Mouse (Mus musculus) neural tube, embryonic 12.5 days (tissue): Measurements from ENCODE around the gene Gpnmb. TPM values are rescaled to one million over a fixed set of nuclear protein-coding genes. Genes with fewer than 3 reads are reported as not detected.
A peak's percentile ranks its signal among the peaks of the same experiment; 100 is the strongest.

Experiments used
- ATAC-seq: fragments of 200-750 bp; cut with Nextera tagmentation; 2 replicates; pipeline ENCODE4 v1.8.0; 2017; ENCODE audit warnings: low read depth, mild to moderate bottlenecking, moderate TSS enrichment, moderate library complexity; ENCODE audit not compliant: low FRiP score
- H3K27ac ChIP-seq: fragments of 300-500 bp; sonication (generic); 2 replicates; pipeline ENCODE4 v1.5.1; 2016
- H3K27me3 ChIP-seq: fragments of 300-500 bp; sonication (generic); replicated peaks from 2 replicates; pipeline ENCODE4 v1.6.1; 2016; ENCODE audit warnings: mild to moderate bottlenecking
- H3K36me3 ChIP-seq: fragments of 300-500 bp; sonication (generic); 2 replicates; pipeline ENCODE4 v1.6.1; 2016; ENCODE audit warnings: mild to moderate bottlenecking
- H3K4me1 ChIP-seq: fragments of 300-500 bp; sonication (generic); 2 replicates; pipeline ENCODE4 v1.6.1; 2016
- H3K4me2 ChIP-seq: fragments of 300-500 bp; sonication (generic); replicated peaks from 2 replicates; pipeline ENCODE4 v1.6.1; 2016; ENCODE audit warnings: mild to moderate bottlenecking
- H3K4me3 ChIP-seq: fragments of 300-500 bp; sonication (generic); 2 replicates; pipeline ENCODE4 v1.5.1; 2016
- H3K9ac ChIP-seq: fragments of 300-500 bp; sonication (generic); 2 replicates; pipeline ENCODE4 v1.6.1; 2016; ENCODE audit warnings: mild to moderate bottlenecking
- H3K9me3 ChIP-seq: fragments of 300-500 bp; sonication (generic); 2 replicates; pipeline ENCODE4 v1.6.1; 2016; ENCODE audit warnings: mild to moderate bottlenecking
- WGBS: fragments of 180-500 bp; shearing (Covaris S2); methylation state at CpG from one replicate; pipeline ENCODE4 v1.1.7; 2016; 5-methylcytosine and 5-hydroxymethylcytosine counted together
- polyA plus RNA-seq: library from polyadenylated mRNA; unstranded; fragments of >200 nt; fragmentation: Nextera tagmentation; extraction: Ambion mirVana; gene quantifications from 2 replicates; pipeline ENCODE4 v1.2.1, GENCODE M21; 2016

The Gpnmb gene
- polyA plus RNA-seq, 1 experiment from 2014 or later = 0.95 TPM

GRCm38 (mm10) chr6:49013458-49013857 is 22.9 kb upstream of the Gpnmb start:
- ATAC-seq = no peak
- Histone ChIP-seq H3K9ac (no peak overlapping the region), H3K4me1 (no peaks in the 10 kb centered on the region), H3K4me3 (no peak overlapping the region), H3K9me3 (no peaks in the 10 kb centered on the region), H3K4me2 (no peak overlapping the region), H3K27me3 (no peaks in the 10 kb centered on the region), H3K27ac (no peak overlapping the region), H3K36me3 (no peaks in the 10 kb centered on the region)
- 88% methylated on average over 3 of the region's 3 CpGs for WGBS

DNA sequence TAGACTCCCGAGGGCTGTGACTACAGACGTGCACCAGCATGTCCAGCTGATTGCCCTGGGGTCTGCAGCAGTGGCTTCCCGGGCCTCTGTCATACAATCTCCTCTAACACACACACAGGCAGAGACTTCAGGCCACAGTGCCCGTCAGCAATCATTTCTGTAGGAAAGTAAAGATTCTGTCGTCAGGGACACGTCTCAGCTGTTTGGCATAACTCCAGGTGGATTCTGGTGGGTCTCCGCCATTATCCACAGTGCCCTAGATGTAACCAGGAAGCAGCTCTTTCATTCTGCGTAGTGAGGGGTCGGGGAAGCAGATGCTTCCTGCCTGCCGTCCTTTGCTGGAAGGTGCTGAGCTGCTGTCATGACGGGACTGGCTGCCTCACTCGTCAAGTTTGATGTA is 19.2 kb upstream of the Gpnmb start:
- WGBS = 79% methylated on average over 12 of the region's 12 CpGs
- H3K4me1 ChIP-seq = peaks cover 7% of the 10 kb centered on the region; the same call in 1 of the 2 replicates
- H3K36me3 ChIP-seq = no peaks in the 10 kb centered on the region
- no peak overlapping the region for H3K9ac ChIP-seq
- no peaks in the 10 kb centered on the region for H3K9me3 ChIP-seq
- no peak overlapping the region for H3K27ac ChIP-seq
- H3K4me3 ChIP-seq = no peak overlapping the region
- ATAC-seq = no peak
- H3K27me3 ChIP-seq = no peaks in the 10 kb centered on the region
- no peak overlapping the region for H3K4me2 ChIP-seq

DNA sequence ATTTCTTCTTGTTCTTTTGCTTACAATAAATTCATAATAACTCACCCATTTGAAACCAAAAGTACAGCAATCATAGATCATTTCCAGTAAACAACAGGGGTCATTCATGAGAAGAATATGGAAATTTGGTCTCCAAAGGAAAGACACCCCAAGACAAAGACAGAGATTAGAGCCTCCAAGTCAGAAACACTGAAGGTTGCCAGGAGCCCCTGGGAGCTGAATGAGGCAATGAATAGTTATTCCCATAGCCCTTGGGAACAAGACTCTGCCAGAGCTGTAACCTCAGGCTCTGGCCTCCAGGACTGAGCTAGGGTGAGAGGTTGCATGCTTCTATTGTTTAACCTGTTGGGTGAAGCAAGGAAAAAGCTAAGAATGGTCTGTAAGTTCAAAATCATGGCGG is 17.0 kb upstream of the Gpnmb start:
- Histone ChIP-seq H3K27ac (no peak overlapping the region), H3K27me3 (no peaks in the 10 kb centered on the region), H3K4me1 (peaks cover 7% of the 10 kb centered on the region; the same call in 1 of the 2 replicates), H3K4me2 (no peak overlapping the region), H3K4me3 (no peak overlapping the region), H3K9ac (no peak overlapping the region), H3K36me3 (no peaks in the 10 kb centered on the region), H3K9me3 (no peaks in the 10 kb centered on the region)
- ATAC-seq = no peak
- WGBS = 87% methylated on average over 1 of the region's 1 CpGs

GRCm38 (mm10) chr6:49021141-49022012 is 15.0 kb upstream of the Gpnmb start:
- no peak overlapping the region for H3K27ac ChIP-seq
- H3K36me3 ChIP-seq = no peaks in the 10 kb centered on the region
- peaks cover 7% of the 10 kb centered on the region; the same call in 1 of the 2 replicates for H3K4me1 ChIP-seq
- H3K4me2 ChIP-seq = no peak overlapping the region
- ATAC-seq = peak; percentile 63
- no peaks in the 10 kb centered on the region for H3K9me3 ChIP-seq
- WGBS = 41% methylated on average over 14 of the region's 14 CpGs
- no peaks in the 10 kb centered on the region for H3K27me3 ChIP-seq
- H3K9ac ChIP-seq = no peak overlapping the region
- H3K4me3 ChIP-seq = no peak overlapping the region

DNA sequence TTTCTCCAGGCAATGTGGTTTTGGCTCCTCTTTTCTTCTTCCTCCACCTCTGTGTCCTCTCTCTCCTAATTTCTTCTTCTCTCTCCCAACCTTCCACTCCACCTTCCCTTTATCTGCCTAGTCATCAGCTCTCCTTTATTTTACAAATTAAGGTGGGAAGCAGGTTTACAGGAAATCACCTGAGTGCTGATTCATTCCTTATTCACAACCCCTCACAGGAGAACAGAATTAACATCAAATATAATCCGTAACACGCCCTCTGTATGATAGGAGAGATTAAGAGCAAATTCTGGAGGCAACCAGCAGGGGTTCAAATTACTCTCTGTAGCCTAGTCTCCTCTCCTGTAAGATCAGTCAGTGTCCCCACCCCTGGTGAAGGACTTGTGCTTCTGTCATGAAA is 14.0 kb upstream of the Gpnmb start:
- Histone ChIP-seq H3K4me3 (no peak overlapping the region), H3K27me3 (no peaks in the 10 kb centered on the region), H3K4me1 (peaks cover 7% of the 10 kb centered on the region; the same call in 1 of the 2 replicates), H3K4me2 (no peak overlapping the region), H3K27ac (no peak overlapping the region), H3K36me3 (no peaks in the 10 kb centered on the region), H3K9ac (no peak overlapping the region), H3K9me3 (no peaks in the 10 kb centered on the region)
- ATAC-seq = no peak
- WGBS = 90% methylated on average over 2 of the region's 2 CpGs

DNA sequence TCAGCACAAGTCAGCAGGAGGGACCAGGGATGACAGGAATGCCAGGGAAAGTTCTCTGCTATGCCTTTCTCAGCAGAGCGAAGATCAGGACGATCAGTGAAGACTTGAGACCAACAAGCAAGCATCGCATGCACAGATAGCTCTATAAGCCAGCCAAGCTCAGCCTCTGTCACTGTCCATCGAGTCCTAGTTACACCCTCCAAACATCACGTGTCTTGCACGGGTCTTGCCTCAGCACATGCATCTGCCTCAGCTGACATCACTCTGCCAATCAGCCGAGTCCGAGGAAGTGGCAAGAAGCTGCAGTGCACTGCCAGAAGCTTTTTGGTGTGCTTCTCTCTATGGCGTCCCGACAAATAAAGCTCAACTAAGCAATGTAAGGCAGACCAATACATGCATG is 13.0 kb upstream of the Gpnmb start:
- Histone ChIP-seq H3K9ac (no peak overlapping the region), H3K27me3 (no peaks in the 10 kb centered on the region), H3K4me1 (peaks cover 7% of the 10 kb centered on the region; the same call in 1 of the 2 replicates), H3K4me3 (no peak overlapping the region), H3K27ac (no peak overlapping the region), H3K9me3 (no peaks in the 10 kb centered on the region), H3K36me3 (no peaks in the 10 kb centered on the region), H3K4me2 (no peak overlapping the region)
- no peak for ATAC-seq
- 86% methylated on average over 10 of the region's 10 CpGs for WGBS

GRCm38 (mm10) chr6:49025290-49025689 is 11.1 kb upstream of the Gpnmb start:
- 86% methylated on average over 7 of the region's 7 CpGs for WGBS
- H3K36me3 ChIP-seq = no peaks in the 10 kb centered on the region

GRCm38 (mm10) chr6:49026496-49026895 is 9.8 kb upstream of the Gpnmb start:
- no peak overlapping the region for H3K4me2 ChIP-seq
- no peak for ATAC-seq
- H3K4me1 ChIP-seq = no peaks in the 10 kb centered on the region
- H3K9ac ChIP-seq = no peak overlapping the region
- H3K4me3 ChIP-seq = no peak overlapping the region
- H3K36me3 ChIP-seq = no peaks in the 10 kb centered on the region
- H3K27me3 ChIP-seq = no peaks in the 10 kb centered on the region
- H3K27ac ChIP-seq = no peak overlapping the region
- WGBS = 93% methylated on average over 5 of the region's 5 CpGs
- H3K9me3 ChIP-seq = no peaks in the 10 kb centered on the region

More at GRCm38 (mm10) chr6:49025290-49025689, 11.1 kb upstream of the Gpnmb start:
- Histone ChIP-seq H3K4me1 (peaks cover 7% of the 10 kb centered on the region; the same call in 1 of the 2 replicates), H3K9ac (no peak overlapping the region), H3K4me3 (no peak overlapping the region), H3K27ac (no peak overlapping the region), H3K27me3 (no peaks in the 10 kb centered on the region), H3K4me2 (no peak overlapping the region), H3K9me3 (no peaks in the 10 kb centered on the region)
- no peak for ATAC-seq

GRCm38 (mm10) chr6:49028019-49028418 is 8.3 kb upstream of the Gpnmb start:
- 83% methylated on average over 6 of the region's 6 CpGs for WGBS
- Histone ChIP-seq H3K9me3 (no peaks in the 10 kb centered on the region), H3K9ac (no peak overlapping the region), H3K4me2 (no peak overlapping the region), H3K4me3 (no peak overlapping the region), H3K36me3 (no peaks in the 10 kb centered on the region), H3K4me1 (no peaks in the 10 kb centered on the region), H3K27ac (no peak overlapping the region), H3K27me3 (no peaks in the 10 kb centered on the region)
- ATAC-seq = no peak

DNA sequence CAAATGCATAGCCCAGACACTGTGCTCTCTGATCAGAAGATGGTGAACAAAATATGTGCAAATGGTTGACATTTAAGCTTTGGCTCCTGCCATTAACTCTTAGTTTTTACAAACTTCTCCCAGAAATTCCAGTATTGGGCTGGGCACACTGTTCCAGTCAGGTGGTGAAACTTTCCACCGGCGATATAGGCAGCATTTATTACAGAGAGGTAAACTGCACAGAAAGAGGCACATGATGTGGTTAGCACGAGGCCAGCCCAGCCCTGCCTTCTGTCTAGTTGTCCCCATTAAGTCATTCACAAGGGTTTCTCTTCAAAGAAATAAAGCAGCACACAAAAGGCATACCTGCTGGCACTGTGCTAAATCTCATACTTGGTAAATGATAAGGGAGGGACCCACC is 7.6 kb upstream of the Gpnmb start:
- Histone ChIP-seq H3K9ac (no peak overlapping the region), H3K4me2 (no peak overlapping the region)
- 80% methylated on average over 3 of the region's 3 CpGs for WGBS

DNA sequence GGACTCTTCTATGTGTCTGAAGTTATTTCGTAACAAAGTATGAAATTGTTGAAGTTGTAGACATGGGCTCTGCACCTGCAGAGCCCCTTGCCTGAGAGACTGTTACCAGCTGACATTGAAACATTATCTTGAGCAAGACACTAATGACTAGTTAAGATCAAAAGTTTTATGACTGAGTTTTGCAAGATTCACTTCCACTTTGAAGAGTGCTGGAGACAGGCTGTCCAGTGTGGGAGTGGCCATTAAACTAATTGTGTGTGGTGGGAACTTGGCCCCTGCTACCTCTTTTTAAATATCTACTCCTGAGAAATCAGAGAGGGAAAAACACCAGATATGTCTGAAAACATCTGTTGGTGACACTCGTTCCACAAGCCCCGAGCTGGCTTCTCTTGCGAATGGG is 5.1 kb upstream of the Gpnmb start:
- ATAC-seq = no peak

More for the DNA sequence above, 7.6 kb upstream of the Gpnmb start:
- no peak for ATAC-seq
- Histone ChIP-seq H3K4me1 (no peaks in the 10 kb centered on the region), H3K27me3 (no peaks in the 10 kb centered on the region), H3K4me3 (no peak overlapping the region), H3K36me3 (no peaks in the 10 kb centered on the region), H3K27ac (no peak overlapping the region), H3K9me3 (no peaks in the 10 kb centered on the region)

DNA sequence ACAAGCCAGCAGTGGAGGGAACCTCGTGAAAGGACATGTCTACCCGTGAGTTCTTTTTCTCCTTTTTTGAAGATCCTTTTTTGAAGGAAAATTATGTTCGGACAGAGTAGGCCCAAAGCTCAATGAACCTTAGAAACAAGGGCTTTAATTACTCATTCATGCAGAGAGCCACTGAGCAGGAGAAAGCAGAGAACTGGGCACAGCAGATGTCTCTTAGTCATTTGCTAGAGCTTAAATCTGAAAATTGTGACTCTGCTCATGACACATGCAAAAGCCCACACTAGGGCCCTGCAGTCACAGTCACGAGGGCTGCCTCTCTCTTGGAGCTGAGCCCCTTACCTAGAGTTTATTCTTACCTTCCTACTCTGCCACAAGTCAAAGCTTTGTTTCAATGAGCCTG is 3.6 kb upstream of the Gpnmb start:
- Histone ChIP-seq H3K4me3 (no peak overlapping the region), H3K27me3 (peaks cover 5% of the 10 kb centered on the region; the same call in 1 of the 2 replicates), H3K27ac (no peak overlapping the region), H3K9ac (no peak overlapping the region), H3K4me1 (no peaks in the 10 kb centered on the region), H3K4me2 (no peak overlapping the region), H3K9me3 (no peaks in the 10 kb centered on the region), H3K36me3 (no peaks in the 10 kb centered on the region)
- 73% methylated on average over 4 of the region's 4 CpGs for WGBS
- ATAC-seq = no peak

More for the DNA sequence above, 5.1 kb upstream of the Gpnmb start:
- no peaks in the 10 kb centered on the region for H3K36me3 ChIP-seq
- no peak overlapping the region for H3K9ac ChIP-seq
- WGBS = 89% methylated on average over 4 of the region's 4 CpGs
- no peaks in the 10 kb centered on the region for H3K4me1 ChIP-seq
- H3K4me2 ChIP-seq = no peak overlapping the region
- no peaks in the 10 kb centered on the region for H3K9me3 ChIP-seq
- no peak overlapping the region for H3K27ac ChIP-seq
- H3K4me3 ChIP-seq = no peak overlapping the region
- H3K27me3 ChIP-seq = no peaks in the 10 kb centered on the region

DNA sequence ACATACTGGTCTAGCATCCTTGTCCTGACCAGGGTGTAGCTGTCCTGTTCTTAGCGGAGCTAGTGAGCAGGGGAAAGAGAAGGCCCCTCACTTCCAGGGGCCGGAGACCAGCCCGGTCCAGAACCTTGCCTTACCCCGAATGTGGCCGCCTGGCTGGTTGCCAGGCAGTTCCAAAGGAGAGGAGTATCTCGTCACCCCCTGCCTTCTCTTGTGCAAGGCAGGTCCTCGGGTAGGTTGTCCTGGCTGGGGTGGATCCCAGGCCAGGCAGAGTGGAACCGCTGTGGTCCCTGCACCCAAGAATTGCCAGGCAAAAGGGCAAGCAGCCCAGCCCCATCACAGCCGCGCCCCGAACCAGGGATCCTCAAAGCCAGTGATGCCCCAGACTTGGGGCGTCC is 919 bp downstream of the Gpnmb start:
- Histone ChIP-seq H3K4me1 (peaks cover 4% of the 10 kb centered on the region; the same call in 1 of the 2 replicates), H3K4me2 (no peak overlapping the region), H3K9me3 (no peaks in the 10 kb centered on the region), H3K36me3 (no peaks in the 10 kb centered on the region), H3K27ac (no peak overlapping the region), H3K27me3 (peaks cover 5% of the 10 kb centered on the region; the same call in 1 of the 2 replicates), H3K9ac (no peak overlapping the region), H3K4me3 (no peak overlapping the region)
- 68% methylated on average over 12 of the region's 12 CpGs for WGBS
- no peak for ATAC-seq
